Mouse (Mus musculus) heart, embryonic 13.5 days (tissue): ENCODE data around the gene Decr2. TPM values are rescaled to one million over a fixed set of nuclear protein-coding genes. Genes with fewer than 3 reads are reported as not detected.

Source experiments
- ATAC-seq: fragments of 200-750 bp; cut with Nextera tagmentation; 2 replicates; pipeline ENCODE4 v1.8.0; 2017; ENCODE audit warnings: moderate TSS enrichment; ENCODE audit not compliant: insufficient number of reproducible peaks, low FRiP score, low TSS enrichment; ENCODE audit errors: extremely low read depth
- H3K27ac ChIP-seq: fragments of 300-500 bp; sonication (generic); replicated peaks from 2 replicates; pipeline ENCODE4 v1.5.1; 2015; ENCODE audit warnings: moderate library complexity, mild to moderate bottlenecking, inconsistent platforms
- H3K27me3 ChIP-seq: fragments of 300-500 bp; sonication (generic); replicated peaks from 2 replicates; pipeline ENCODE4 v1.6.1; 2015; ENCODE audit warnings: mild to moderate bottlenecking, inconsistent platforms
- H3K36me3 ChIP-seq: fragments of 300-500 bp; sonication (generic); 2 replicates; pipeline ENCODE4 v1.6.1; 2015; ENCODE audit warnings: mild to moderate bottlenecking, inconsistent platforms
- H3K4me1 ChIP-seq: fragments of 300-500 bp; sonication (generic); 2 replicates; pipeline ENCODE4 v1.6.1; 2015; ENCODE audit warnings: inconsistent platforms
- H3K4me2 ChIP-seq: fragments of 300-500 bp; sonication (generic); 2 replicates; pipeline ENCODE4 v1.6.1; 2015; ENCODE audit warnings: inconsistent platforms, mild to moderate bottlenecking, moderate library complexity
- H3K4me3 ChIP-seq: fragments of 300-500 bp; sonication (generic); 2 replicates; pipeline ENCODE4 v1.5.1; 2015; ENCODE audit warnings: moderate library complexity, mild to moderate bottlenecking, inconsistent platforms
- H3K9ac ChIP-seq: fragments of 300-500 bp; sonication (generic); 2 replicates; pipeline ENCODE4 v1.6.1; 2015; ENCODE audit warnings: inconsistent platforms, mild to moderate bottlenecking, moderate library complexity
- H3K9me3 ChIP-seq: fragments of 300-500 bp; sonication (generic); 2 replicates; pipeline ENCODE4 v1.6.1; 2016; ENCODE audit warnings: inconsistent platforms
- WGBS: fragments of 180-500 bp; shearing (Covaris S2); methylation state at CpG from one replicate; pipeline ENCODE4 v1.1.7; 2015; ENCODE audit warnings: mixed read lengths; 5-methylcytosine and 5-hydroxymethylcytosine counted together
- polyA plus RNA-seq: library from polyadenylated mRNA; unstranded; fragments of >200 nt; fragmentation: Nextera tagmentation; extraction: Ambion mirVana; gene quantifications from 2 replicates; pipeline ENCODE4 v1.2.1, GENCODE M21; 2015

Decr2 gene
- polyA plus RNA-seq, 1 experiment from 2014 or later, result 34.4 TPM

DNA sequence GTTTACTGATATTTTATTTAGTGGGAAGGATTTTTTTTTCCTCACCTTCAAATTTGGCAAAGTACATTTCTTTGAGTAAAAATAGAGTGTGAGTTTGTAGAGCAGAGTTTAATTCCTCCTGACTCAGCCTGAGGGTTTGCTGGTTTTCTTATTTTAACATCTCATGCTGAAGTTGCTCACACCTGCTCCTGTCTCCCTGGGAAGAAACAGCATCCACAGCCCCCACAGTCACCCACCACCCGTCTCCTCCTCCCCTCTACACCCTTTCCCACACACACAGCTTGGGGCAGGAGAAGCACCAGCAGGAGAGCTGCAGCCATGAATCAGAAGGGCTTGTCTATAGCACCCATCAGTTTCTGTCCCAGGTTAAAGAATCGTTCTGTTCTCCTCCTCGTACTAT, 14.9 kb downstream of the Decr2 start:
- Histone ChIP-seq H3K27ac (no peak overlapping the region), H3K36me3 (no peaks in the 10 kb centered on the region), H3K4me2 (no peak overlapping the region), H3K4me3 (no peak overlapping the region), H3K9ac (no peak overlapping the region), H3K4me1 (peaks cover under 1% of the 10 kb centered on the region; the same call in 1 of the 2 replicates), H3K27me3 (peaks cover 18% of the 10 kb centered on the region), H3K9me3 (no peaks in the 10 kb centered on the region)
- no peak for ATAC-seq
- 58% methylated on average over 3 of the region's 3 CpGs for WGBS

DNA sequence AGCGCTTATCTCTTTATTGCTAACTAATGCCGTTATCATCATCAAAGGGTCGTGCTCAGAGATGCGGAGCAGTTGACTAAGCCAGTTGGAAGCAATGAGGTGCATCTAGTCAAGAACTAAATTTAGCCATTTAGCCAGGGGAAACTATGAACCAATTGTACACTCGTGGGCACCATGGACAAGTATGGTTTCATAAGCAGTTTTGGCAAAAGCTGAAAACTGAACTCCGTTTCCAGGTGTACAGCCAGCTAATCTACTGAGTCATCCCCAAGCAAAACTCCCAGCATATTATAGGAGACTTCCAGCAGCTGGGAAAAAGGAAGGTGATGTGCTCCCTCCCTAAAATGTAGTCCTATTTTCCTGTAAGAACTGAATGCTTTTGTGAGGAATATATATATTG, 20.0 kb downstream of the Decr2 start:
- ATAC-seq, result no peak
- Histone ChIP-seq H3K4me1 (peaks cover 40% of the 10 kb centered on the region), H3K9ac (peak overlapping the region; percentile 91), H3K27me3 (peaks cover 24% of the 10 kb centered on the region), H3K4me3 (peak overlapping the region; percentile 90), H3K9me3 (no peaks in the 10 kb centered on the region), H3K36me3 (peaks cover 11% of the 10 kb centered on the region), H3K27ac (no peak overlapping the region), H3K4me2 (peak overlapping the region; percentile 97)
- 24% methylated on average over 6 of the region's 6 CpGs for WGBS

DNA sequence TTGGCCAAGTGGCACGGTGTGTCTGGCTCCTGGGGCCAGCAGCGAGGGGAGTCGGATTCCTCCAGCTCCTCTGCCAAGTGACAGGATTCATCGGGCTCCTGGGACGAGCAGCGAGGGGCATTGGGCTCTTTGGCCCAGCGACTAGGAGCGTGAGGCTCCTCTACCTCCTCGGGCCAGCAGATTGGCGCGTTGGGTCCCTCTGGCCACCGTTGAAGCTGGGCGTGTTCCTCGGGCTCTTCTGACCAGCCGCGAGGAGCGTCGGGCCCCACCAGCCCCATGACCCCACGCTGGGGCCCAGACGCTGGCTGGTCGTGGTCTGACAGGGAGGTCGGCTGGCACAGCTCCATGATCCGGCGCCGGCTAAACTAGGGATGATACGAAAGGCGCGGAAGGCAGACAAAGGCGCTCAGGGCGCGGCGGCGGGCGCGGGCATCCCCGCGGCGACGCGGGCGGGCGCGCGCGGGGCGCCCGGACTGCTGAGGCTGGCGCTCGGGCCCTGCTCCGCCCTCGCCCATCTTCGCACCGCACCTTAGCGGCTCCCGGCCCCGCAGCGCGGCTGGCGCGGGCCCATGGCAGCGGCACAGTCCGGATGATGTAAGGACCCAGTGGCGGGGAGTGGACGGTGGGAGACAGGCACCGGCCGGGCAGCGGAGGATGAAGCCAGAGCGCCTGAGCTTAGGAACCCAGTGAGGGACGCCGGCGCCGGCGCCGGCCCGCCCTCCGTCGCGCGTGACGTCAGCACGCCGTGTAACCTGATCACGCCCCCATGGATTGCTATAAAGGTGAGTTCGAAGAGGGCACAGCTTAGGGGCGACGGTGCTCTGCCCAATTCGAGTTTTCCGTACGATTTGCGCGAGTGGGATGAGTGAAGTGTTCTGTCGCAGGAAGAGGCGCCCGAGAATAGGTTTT, 21.1 kb downstream of the Decr2 start, which contains the start of gene Rab11fip3:
Rab11fip3 (minus strand) TSS at position 725 of the 909 bp plus-strand sequence.
- Histone ChIP-seq H3K9me3 (no peaks in the 10 kb centered on the region), H3K4me1 (peaks cover 50% of the 10 kb centered on the region), H3K9ac (peak within 1 kb of the TSS; percentile 91), H3K27ac (peak within 1 kb of the TSS; percentile 79), H3K36me3 (peaks cover 20% of the 10 kb centered on the region), H3K4me2 (peak within 1 kb of the TSS; percentile 97), H3K27me3 (peaks cover 24% of the 10 kb centered on the region), H3K4me3 (peak within 1 kb of the TSS; percentile 90)
- under 1% methylated on average over 91 of the region's 94 CpGs for WGBS
- ATAC-seq, result peak; percentile 76

DNA sequence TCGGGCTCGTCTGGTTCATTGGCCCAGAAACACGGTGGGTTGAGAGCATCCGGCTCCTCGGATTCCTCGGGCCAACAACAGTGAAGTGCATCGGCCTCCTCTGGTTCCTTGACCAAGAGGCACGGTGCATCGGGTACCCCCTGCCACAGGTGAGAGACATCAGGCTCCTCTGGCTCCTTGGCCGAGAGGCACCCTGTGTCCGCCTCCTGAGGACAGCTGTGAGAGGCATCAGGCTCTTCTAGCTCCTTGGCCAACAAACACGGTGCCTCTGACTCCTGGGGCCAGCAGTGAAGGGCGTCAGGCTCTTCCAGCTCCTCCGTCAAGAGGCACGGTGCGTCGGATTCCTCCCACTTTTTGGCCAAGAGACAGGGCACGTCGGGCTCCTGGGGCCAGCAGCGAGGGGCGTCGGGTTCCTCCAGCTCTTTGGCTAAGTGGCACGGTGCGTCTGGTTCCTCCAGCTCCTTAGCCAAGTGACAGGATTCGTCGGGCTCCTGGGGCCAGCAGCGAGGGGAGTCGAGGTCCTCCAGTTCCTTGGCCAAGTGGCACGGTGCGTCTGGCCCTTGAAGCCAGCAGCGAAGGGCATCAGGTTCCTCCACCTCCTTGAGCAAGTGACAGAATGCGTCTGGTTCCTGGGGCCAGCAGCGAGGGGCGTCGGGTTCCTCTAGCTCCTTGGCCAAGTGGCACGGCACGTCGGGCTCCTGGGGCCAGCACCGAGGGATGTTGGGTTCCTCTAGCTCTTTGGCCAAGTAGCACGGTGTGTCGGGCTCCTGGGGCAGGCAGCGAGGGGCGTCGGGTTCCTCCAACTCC, 21.9 kb downstream of the Decr2 start:
- Histone ChIP-seq H3K27ac (peak overlapping the region; percentile 79; the same call in 1 of the 2 replicates), H3K9me3 (no peaks in the 10 kb centered on the region), H3K4me1 (peaks cover 50% of the 10 kb centered on the region), H3K36me3 (peaks cover 26% of the 10 kb centered on the region), H3K4me3 (peak overlapping the region; percentile 90), H3K27me3 (peaks cover 24% of the 10 kb centered on the region), H3K4me2 (peak overlapping the region; percentile 97), H3K9ac (peak overlapping the region; percentile 91)
- under 1% methylated on average over 44 of the region's 44 CpGs for WGBS
- no peak for ATAC-seq

DNA sequence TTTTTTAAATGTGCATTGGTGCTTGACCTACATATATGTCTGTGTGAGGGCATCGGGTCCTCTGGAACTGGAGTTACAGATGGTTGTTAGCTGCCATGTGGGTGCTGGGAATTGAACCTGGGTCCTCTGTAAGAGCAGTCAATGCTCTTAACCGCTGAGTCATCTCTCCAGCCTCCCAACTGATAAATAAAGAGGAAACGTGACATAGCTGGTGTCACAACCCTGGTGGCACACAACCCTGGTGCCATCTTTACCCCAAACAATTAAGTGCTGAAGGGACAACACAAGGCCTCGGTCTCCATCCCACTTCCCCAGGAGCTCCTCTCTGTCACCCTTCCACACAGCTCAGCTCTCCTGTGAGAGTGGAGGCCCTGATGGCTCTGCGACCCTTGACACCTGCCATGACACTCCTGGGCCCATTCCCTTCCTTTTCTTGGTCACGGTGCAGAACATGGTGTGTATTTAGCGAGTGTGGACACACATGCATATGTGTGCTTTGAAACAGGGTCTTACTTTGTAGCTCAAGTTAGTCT, 23.6 kb downstream of the Decr2 start:
- no peak for ATAC-seq
- H3K27ac ChIP-seq, result no peak overlapping the region
- H3K36me3 ChIP-seq, result peaks cover 26% of the 10 kb centered on the region
- peak overlapping the region; percentile 91; the same call in 1 of the 2 replicates for H3K9ac ChIP-seq
- peaks cover 50% of the 10 kb centered on the region for H3K4me1 ChIP-seq
- peak overlapping the region; percentile 97 for H3K4me2 ChIP-seq
- peaks cover 16% of the 10 kb centered on the region; the same call in 1 of the 2 replicates for H3K27me3 ChIP-seq
- peak overlapping the region; percentile 90 for H3K4me3 ChIP-seq
- no peaks in the 10 kb centered on the region for H3K9me3 ChIP-seq
- WGBS, result 86% methylated on average over 7 of the region's 7 CpGs

DNA sequence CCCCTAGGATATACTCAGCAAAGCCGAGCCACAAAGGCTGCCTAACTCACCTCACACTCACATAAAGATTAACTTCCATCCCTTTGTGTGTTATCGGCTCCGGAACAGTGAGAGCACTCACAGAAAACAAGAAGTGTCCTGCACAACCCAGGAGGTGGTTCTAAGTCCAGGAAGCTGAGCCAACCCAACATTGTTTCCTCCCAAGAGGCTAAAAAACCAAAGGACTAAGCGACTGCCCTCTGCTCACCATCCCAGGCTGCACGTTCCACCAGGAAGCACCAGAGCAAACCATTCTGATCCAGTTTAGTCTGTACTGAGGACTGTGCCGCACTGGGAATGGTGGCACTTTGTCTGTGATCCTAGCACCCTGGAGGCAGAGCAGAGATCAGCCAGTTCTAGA, 25.2 kb downstream of the Decr2 start:
- peaks cover 7% of the 10 kb centered on the region; the same call in 1 of the 2 replicates for H3K27me3 ChIP-seq
- H3K4me3 ChIP-seq, result no peak overlapping the region
- no peaks in the 10 kb centered on the region for H3K9me3 ChIP-seq
- peak overlapping the region; percentile 66 for H3K9ac ChIP-seq
- H3K4me1 ChIP-seq, result peaks cover 47% of the 10 kb centered on the region
- 59% methylated on average over 6 of the region's 6 CpGs for WGBS
- no peak for ATAC-seq
- peak overlapping the region; percentile 97 for H3K4me2 ChIP-seq
- peak overlapping the region; percentile 71 for H3K27ac ChIP-seq
- H3K36me3 ChIP-seq, result peaks cover 26% of the 10 kb centered on the region

DNA sequence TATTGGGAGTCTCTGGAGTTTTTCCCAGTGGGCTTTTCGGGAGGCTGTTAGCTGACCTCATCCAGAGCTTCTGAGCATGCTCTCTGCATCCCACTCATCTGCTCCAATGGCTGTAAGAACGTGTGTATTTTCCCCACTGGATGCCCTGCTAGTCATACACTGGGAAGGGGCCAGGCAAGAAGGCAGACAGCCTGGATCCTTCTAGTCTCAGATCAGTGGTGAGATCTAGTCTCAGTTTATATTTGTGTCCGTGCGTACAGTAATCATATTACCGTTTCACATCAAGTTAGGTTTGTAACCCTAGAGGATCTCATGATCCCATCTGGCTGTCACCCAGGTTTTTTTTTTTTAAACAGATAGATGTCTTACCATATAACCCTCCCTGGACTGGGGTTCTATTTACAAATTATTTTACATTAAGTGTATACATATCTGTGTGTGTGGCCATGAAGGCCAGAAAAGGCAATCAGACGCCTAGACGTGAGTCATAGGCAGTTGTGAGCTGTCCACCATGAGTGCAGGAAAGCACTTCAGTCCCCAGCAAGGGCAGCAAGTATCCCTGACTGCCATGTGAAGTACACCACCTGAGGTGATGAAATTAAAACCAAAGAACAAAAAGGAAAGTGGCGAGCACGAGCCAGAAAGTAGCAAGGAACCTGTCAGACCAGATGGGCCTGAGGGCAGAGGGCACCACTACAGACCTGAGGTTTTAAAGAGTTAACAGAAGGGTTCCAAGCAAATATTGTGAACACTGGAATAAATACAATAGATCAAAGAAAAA, 32.2 kb downstream of the Decr2 start:
- no peak overlapping the region for H3K9ac ChIP-seq
- H3K36me3 ChIP-seq, result peaks cover 28% of the 10 kb centered on the region
- H3K27ac ChIP-seq, result no peak overlapping the region
- 71% methylated on average over 9 of the region's 9 CpGs for WGBS
- H3K27me3 ChIP-seq, result no peaks in the 10 kb centered on the region
- H3K9me3 ChIP-seq, result no peaks in the 10 kb centered on the region
- H3K4me1 ChIP-seq, result peaks cover 18% of the 10 kb centered on the region
- no peak overlapping the region for H3K4me3 ChIP-seq
- no peak for ATAC-seq
- H3K4me2 ChIP-seq, result no peak overlapping the region

DNA sequence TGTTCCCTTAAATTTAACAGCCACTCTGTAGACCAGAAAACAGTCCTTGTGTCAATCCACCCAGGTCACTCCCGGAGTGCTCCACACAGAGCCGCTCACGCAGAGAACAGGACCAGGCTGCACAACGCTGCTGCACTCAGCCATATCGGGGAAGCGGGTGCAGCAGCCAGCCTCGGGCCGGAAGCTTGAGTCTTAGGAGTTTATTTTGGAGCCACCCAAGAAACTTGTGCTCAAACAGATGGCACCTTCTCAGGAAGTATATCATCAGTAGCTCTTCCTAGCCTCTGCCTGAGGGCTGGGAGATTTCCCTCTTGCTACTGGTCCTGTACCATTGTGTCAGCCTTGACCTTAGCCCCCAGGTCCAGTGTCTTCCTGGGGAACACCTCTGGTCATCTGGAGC, 32.9 kb downstream of the Decr2 start:
- Histone ChIP-seq H3K9me3 (no peaks in the 10 kb centered on the region), H3K9ac (no peak overlapping the region), H3K4me2 (no peak overlapping the region), H3K36me3 (peaks cover 30% of the 10 kb centered on the region), H3K27ac (no peak overlapping the region), H3K4me1 (peaks cover 18% of the 10 kb centered on the region), H3K4me3 (no peak overlapping the region), H3K27me3 (no peaks in the 10 kb centered on the region)
- WGBS, result 87% methylated on average over 8 of the region's 8 CpGs
- no peak for ATAC-seq

DNA sequence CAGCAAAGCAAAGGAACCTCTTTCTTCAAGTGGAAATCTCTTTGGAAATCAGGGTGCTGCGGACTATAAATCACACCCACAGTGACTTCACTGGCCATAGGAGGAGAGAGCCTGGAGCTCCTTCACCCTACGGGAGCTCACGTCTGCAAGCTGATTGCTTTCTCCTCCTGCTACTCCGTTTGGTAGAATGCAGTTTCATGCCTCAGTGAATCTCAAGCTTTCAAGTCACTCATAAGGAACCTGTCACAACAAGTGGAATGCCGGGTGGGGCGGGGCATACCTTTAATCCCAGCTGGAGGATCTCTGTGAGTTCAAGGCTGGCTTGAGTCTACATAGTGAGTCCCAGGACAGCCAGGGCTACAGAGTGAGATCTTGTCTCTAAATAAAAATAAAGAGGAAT, 35.0 kb downstream of the Decr2 start:
- H3K4me1 ChIP-seq, result peaks cover 18% of the 10 kb centered on the region
- no peak overlapping the region for H3K4me3 ChIP-seq
- H3K27ac ChIP-seq, result no peak overlapping the region
- H3K9me3 ChIP-seq, result no peaks in the 10 kb centered on the region
- no peak overlapping the region for H3K4me2 ChIP-seq
- 73% methylated on average over 6 of the region's 6 CpGs for WGBS
- no peak overlapping the region for H3K9ac ChIP-seq
- peaks cover 30% of the 10 kb centered on the region for H3K36me3 ChIP-seq
- ATAC-seq, result no peak
- H3K27me3 ChIP-seq, result no peaks in the 10 kb centered on the region

DNA sequence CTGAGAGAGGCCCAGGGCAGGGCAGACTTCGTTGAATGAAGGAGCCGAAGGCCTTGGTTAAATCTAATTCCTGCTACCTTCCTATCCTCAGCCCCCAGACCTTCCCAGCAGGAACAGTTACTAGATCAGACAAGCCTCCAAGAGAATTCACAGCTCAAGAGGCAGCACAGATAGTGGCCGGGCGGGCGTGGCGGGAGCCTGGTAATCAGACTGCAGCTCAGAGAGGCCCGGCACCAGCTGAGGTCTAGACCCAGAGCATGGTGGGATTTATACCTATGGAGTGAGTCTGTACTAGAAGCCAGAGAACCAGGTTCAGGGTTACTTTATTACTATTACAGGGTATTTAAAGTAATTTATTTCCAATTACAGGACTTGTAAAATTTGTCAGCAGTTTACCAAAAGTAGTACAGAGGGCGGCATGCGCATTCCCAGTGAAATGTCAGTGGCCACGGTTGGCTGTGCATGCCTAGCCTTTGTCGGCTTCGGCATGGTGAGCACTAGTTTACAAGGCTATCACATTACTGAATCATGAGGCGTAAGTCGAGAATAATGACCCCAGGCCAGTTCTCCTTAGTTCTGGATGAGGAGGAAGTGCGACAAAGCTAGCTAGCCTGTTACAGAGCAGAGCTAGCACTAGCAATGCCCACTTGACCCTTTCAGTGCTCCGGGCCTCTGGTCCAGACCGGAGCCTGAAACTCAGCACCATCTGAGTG, 35.8 kb downstream of the Decr2 start:
- 43% methylated on average over 17 of the region's 17 CpGs for WGBS
- no peak for ATAC-seq
- H3K9me3 ChIP-seq, result no peaks in the 10 kb centered on the region
- no peaks in the 10 kb centered on the region for H3K27me3 ChIP-seq
- 0 out of 2 replicates have a peak overlapping the region, but pooled peaks have one; percentile 30 for H3K9ac ChIP-seq
- peaks cover 19% of the 10 kb centered on the region for H3K4me1 ChIP-seq
- no peak overlapping the region for H3K4me3 ChIP-seq
- peaks cover 27% of the 10 kb centered on the region for H3K36me3 ChIP-seq
- peak overlapping the region; percentile 7; the same call in 1 of the 2 replicates for H3K4me2 ChIP-seq
- peak overlapping the region; percentile 41; the same call in 1 of the 2 replicates for H3K27ac ChIP-seq
